Mouse (Mus musculus) limb, embryonic 11.5 days (tissue): ENCODE data around the gene Nup214. TPM values are rescaled to one million over a fixed set of nuclear protein-coding genes. Genes with fewer than 3 reads are reported as not detected.

Experiments used
- ATAC-seq: fragments of 200-750 bp; cut with Nextera tagmentation; 2 replicates; pipeline ENCODE4 v1.8.0; 2017; ENCODE audit warnings: low read depth; ENCODE audit not compliant: insufficient number of reproducible peaks, low FRiP score, low TSS enrichment
- DNase-seq: peaks from one replicate; pipeline ENCODE4 v3.0.0-alpha.2; 2015; ENCODE audit warnings: low spot score
- H3K27ac ChIP-seq: fragments of 300-500 bp; sonication (generic); replicated peaks from 2 replicates; pipeline ENCODE4 v1.5.1; 2014; ENCODE audit warnings: low read depth, mild to moderate bottlenecking, low read length
- H3K27me3 ChIP-seq: fragments of 300-500 bp; sonication (generic); 2 replicates; pipeline ENCODE4 v1.6.1; 2014; ENCODE audit warnings: mild to moderate bottlenecking, low read length, mixed read lengths; ENCODE audit not compliant: control insufficient read depth, insufficient read depth
- H3K36me3 ChIP-seq: fragments of 300-500 bp; sonication (generic); 2 replicates; pipeline ENCODE4 v1.6.1; 2014; ENCODE audit warnings: mild to moderate bottlenecking, low read length, moderate library complexity, mixed read lengths; ENCODE audit not compliant: control insufficient read depth, insufficient read depth
- H3K4me1 ChIP-seq: fragments of 300-500 bp; sonication (generic); 2 replicates; pipeline ENCODE4 v1.6.1; 2014; ENCODE audit warnings: low read length, mixed read lengths; ENCODE audit not compliant: control insufficient read depth, insufficient read depth
- H3K4me2 ChIP-seq: fragments of 300-500 bp; sonication (generic); 2 replicates; pipeline ENCODE4 v1.6.1; 2014; ENCODE audit warnings: low read depth, mild to moderate bottlenecking, moderate library complexity; ENCODE audit not compliant: severe bottlenecking
- H3K4me3 ChIP-seq: fragments of 300-500 bp; sonication (generic); 2 replicates; pipeline ENCODE4 v1.5.1; 2014; ENCODE audit warnings: low read depth, low read length
- H3K9ac ChIP-seq: fragments of 300-500 bp; sonication (generic); 2 replicates; pipeline ENCODE4 v1.6.1; 2014; ENCODE audit warnings: mild to moderate bottlenecking, low read length
- H3K9me3 ChIP-seq: fragments of 300-500 bp; sonication (generic); 2 replicates; pipeline ENCODE4 v1.6.1; 2016; ENCODE audit warnings: low read length; ENCODE audit not compliant: control insufficient read depth
- WGBS: fragments of 180-500 bp; shearing (Covaris S2); extraction: QIAGEN DNeasy Blood & Tissue Kit; methylation state at CpG from one replicate; pipeline ENCODE4 v1.1.7; 2014; 5-methylcytosine and 5-hydroxymethylcytosine counted together
- polyA plus RNA-seq: library from polyadenylated mRNA; unstranded; fragments of >200 nt; fragmentation: Nextera tagmentation; extraction: Ambion mirVana; gene quantifications from 2 replicates; pipeline ENCODE4 v1.2.1, GENCODE M21; 2014

Gene Nup214
- polyA plus RNA-seq, 1 experiment from 2014 or later, result 85.5 TPM

- Histone ChIP-seq H3K9me3 (no peaks in the 10 kb centered on the region), H3K27me3 (no peaks in the 10 kb centered on the region), H3K27ac (no peak overlapping the region), H3K9ac (no peak overlapping the region), H3K4me2 (no peak overlapping the region), H3K4me1 (no peaks in the 10 kb centered on the region), H3K4me3 (no peak overlapping the region), H3K36me3 (peaks cover 28% of the 10 kb centered on the region)
- DNase-seq, result no peak
- 94% methylated on average over 2 of the region's 2 CpGs for WGBS
- no peak for ATAC-seq
Measured at GRCm38 (mm10) chr2:32008311-32008710, 34.1 kb downstream of the Nup214 start.

GRCm38 (mm10) chr2:32008716-32009115 lies 34.5 kb downstream of the Nup214 start:
- Histone ChIP-seq H3K27me3 (no peaks in the 10 kb centered on the region), H3K4me2 (no peak overlapping the region), H3K27ac (no peak overlapping the region), H3K4me3 (no peak overlapping the region), H3K36me3 (peaks cover 28% of the 10 kb centered on the region), H3K9ac (no peak overlapping the region), H3K4me1 (no peaks in the 10 kb centered on the region), H3K9me3 (no peaks in the 10 kb centered on the region)
- no peak for ATAC-seq
- 91% methylated on average over 11 of the region's 11 CpGs for WGBS
- DNase-seq, result no peak

- Histone ChIP-seq H3K36me3 (peaks cover 27% of the 10 kb centered on the region), H3K4me1 (no peaks in the 10 kb centered on the region), H3K4me2 (no peak overlapping the region), H3K9me3 (no peaks in the 10 kb centered on the region), H3K27ac (no peak overlapping the region), H3K4me3 (no peak overlapping the region), H3K9ac (no peak overlapping the region), H3K27me3 (no peaks in the 10 kb centered on the region)
- no peak for ATAC-seq
- no peak for DNase-seq
- 91% methylated on average over 4 of the region's 4 CpGs for WGBS
Measured at GRCm38 (mm10) chr2:32019704-32020103, 45.5 kb downstream of the Nup214 start.

GRCm38 (mm10) chr2:32020229-32020628 lies 46.0 kb downstream of the Nup214 start:
- DNase-seq (no peak), ATAC-seq (no peak)
- 92% methylated on average over 5 of the region's 5 CpGs for WGBS
- Histone ChIP-seq H3K9ac (no peak overlapping the region), H3K27me3 (no peaks in the 10 kb centered on the region), H3K36me3 (peaks cover 29% of the 10 kb centered on the region), H3K9me3 (no peaks in the 10 kb centered on the region), H3K4me3 (no peak overlapping the region), H3K4me1 (no peaks in the 10 kb centered on the region), H3K4me2 (no peak overlapping the region), H3K27ac (no peak overlapping the region)

- Histone ChIP-seq H3K4me3 (no peak overlapping the region), H3K27me3 (no peaks in the 10 kb centered on the region), H3K9me3 (no peaks in the 10 kb centered on the region), H3K4me2 (no peak overlapping the region), H3K9ac (no peak overlapping the region), H3K36me3 (peaks cover 25% of the 10 kb centered on the region; the same call in 1 of the 2 replicates), H3K4me1 (no peaks in the 10 kb centered on the region), H3K27ac (no peak overlapping the region)
- ATAC-seq, result no peak
- WGBS, result 93% methylated on average over 4 of the region's 4 CpGs
- DNase-seq, result no peak
Measured at GRCm38 (mm10) chr2:32024372-32024771, 50.1 kb downstream of the Nup214 start.

GRCm38 (mm10) chr2:32029636-32030035 lies 55.4 kb downstream of the Nup214 start:
- no peaks in the 10 kb centered on the region for H3K27me3 ChIP-seq
- WGBS, result 82% methylated on average over 3 of the region's 3 CpGs
- H3K9ac ChIP-seq, result no peak overlapping the region
- H3K4me1 ChIP-seq, result no peaks in the 10 kb centered on the region
- H3K9me3 ChIP-seq, result no peaks in the 10 kb centered on the region
- no peak overlapping the region for H3K4me3 ChIP-seq
- DNase-seq, result no peak
- no peak for ATAC-seq
- H3K36me3 ChIP-seq, result peaks cover 32% of the 10 kb centered on the region
- no peak overlapping the region for H3K4me2 ChIP-seq
- H3K27ac ChIP-seq, result no peak overlapping the region

GRCm38 (mm10) chr2:32033436-32033835 lies 59.2 kb downstream of the Nup214 start:
- Histone ChIP-seq H3K9me3 (no peaks in the 10 kb centered on the region), H3K4me1 (no peaks in the 10 kb centered on the region), H3K9ac (no peak overlapping the region), H3K36me3 (peaks cover 24% of the 10 kb centered on the region), H3K27ac (no peak overlapping the region), H3K4me2 (no peak overlapping the region), H3K27me3 (no peaks in the 10 kb centered on the region), H3K4me3 (no peak overlapping the region)
- ATAC-seq, result no peak
- 94% methylated on average over 6 of the region's 6 CpGs for WGBS
- DNase-seq, result no peak

GRCm38 (mm10) chr2:32034206-32034605 lies 60.0 kb downstream of the Nup214 start:
- Histone ChIP-seq H3K27ac (no peak overlapping the region), H3K9me3 (no peaks in the 10 kb centered on the region), H3K4me3 (no peak overlapping the region), H3K27me3 (no peaks in the 10 kb centered on the region), H3K9ac (no peak overlapping the region), H3K36me3 (peaks cover 26% of the 10 kb centered on the region), H3K4me1 (no peaks in the 10 kb centered on the region), H3K4me2 (no peak overlapping the region)
- DNase-seq, result no peak
- WGBS, result 94% methylated on average over 6 of the region's 6 CpGs
- no peak for ATAC-seq

- ATAC-seq (no peak), DNase-seq (no peak)
- Histone ChIP-seq H3K4me2 (no peak overlapping the region), H3K4me3 (no peak overlapping the region), H3K9me3 (no peaks in the 10 kb centered on the region), H3K36me3 (peaks cover 22% of the 10 kb centered on the region), H3K27me3 (no peaks in the 10 kb centered on the region), H3K4me1 (no peaks in the 10 kb centered on the region), H3K9ac (no peak overlapping the region), H3K27ac (no peak overlapping the region)
- WGBS, result 72% methylated on average over 6 of the region's 6 CpGs
Measured at GRCm38 (mm10) chr2:32037279-32037858, 63.1 kb downstream of the Nup214 start.
